Mouse (Mus musculus): ENCODE measurements at regions not wholly inside any gene's neighbourhood (a gene's known extent, or its start where the extent isn't known, plus 50 kb on each side); places are given as distances from the start of the nearest gene placed in this dataset.
A peak's percentile ranks its signal among the peaks of the same experiment; 100 is the strongest.

- no peak for DNase-seq (ENCODE audit: low spot score)
Measured at GRCm38 (mm10) chr4:21616116-21616515, 69.6 kb downstream of the Prdm13 start.

DNA sequence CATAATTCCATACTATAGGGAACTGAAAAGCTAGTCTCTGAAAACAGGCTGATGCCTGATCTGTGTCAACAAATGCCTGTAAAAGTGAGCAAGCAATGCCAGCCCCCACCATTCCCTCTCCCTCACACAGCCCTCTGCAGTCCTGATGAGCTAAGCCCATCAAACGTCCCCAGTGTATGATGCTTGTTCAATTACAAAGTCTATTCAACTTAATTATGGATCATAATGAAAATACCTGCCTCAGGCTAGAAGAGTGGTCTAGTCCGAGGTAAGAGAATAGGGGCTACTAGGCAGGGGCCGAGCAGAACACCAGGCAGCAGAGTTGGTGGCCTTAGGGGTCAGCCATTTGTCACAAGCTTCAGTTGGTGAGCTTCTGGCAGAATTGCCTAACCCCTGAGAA lies 71.3 kb downstream of the Prdm13 start:
- no peak for DNase-seq (ENCODE audit: low spot score)

DNA sequence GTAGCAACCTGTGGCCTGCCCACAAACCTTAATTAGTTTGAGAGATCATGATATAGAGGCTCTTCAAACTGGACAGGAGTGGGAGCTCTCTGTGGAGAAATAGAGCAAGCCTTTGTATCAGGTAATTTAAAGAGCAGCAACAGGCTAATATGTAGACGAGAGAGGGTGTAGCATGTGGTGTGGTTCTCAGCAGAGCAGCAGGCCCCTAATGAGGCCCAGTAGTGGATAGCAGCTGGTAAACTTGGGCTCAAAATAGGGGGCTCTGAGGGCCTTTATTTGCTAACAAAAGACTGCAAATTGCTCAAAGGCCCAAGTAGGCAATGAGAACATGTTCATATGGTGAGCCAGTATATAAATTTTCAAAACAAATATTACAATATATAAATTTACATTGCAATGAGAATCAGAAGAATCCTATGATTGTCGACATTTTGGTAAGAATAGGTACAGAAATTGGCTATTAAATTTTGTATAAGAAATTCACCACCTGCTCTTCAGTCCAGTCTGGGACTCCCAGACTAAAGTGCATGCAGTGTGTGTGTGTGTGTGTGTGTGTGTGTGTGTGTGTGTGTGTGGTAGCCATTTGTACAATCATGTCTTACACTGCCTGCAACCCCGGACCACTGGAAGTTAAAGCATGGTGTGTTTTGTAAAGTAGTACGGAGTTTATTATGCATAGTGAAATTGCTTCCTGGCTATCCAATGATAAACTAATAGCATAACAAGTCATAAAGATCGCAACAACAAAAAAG lies 74.1 kb downstream of the Prdm13 start:
- no peak for DNase-seq (ENCODE audit: low spot score)

GRCm38 (mm10) chr4:21598024-21598423 lies 87.7 kb downstream of the Prdm13 start:
- no peak for DNase-seq (ENCODE audit: low spot score)

DNA sequence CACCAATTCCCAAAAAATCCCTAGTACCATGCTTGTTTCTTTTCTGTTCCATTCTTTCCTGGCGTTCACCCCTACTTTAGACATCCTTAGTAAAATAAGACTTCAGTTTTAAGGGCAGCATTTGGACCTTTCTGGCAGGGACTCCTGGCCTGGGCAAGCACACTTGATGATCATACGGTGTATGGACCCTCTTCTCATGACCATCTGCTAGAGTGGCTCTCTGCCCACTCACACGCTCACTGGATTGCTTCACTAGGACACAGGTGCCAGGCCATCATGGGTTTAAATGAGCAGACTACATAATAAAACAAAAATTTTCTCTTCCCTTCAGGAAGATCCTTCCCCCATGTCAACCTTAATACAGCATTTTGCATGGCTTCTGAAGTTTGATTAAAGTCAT lies 138.0 kb downstream of the Prdm13 start:
- no peak for DNase-seq (ENCODE audit: low spot score)

DNA sequence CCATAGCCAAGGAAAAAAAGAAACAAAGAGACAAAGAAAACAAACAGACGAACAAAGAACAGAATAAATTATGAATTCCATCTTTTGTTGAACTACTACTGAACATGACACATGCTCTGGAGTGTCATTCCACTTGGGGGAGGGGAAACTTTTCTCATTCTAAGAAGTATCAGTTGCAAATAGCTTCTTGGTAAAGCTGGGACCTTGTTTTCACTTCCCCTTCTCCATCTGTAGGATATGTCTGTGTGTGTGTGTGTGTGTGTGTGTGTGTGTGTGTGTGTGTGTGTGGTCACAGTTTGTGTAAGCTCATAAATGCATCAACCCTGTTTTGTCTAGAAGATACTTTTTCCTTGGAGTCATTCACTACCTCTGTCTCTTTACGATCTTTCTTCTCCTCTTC lies 146.2 kb downstream of the Prdm13 start:
- no peak for DNase-seq (ENCODE audit: low spot score)

DNA sequence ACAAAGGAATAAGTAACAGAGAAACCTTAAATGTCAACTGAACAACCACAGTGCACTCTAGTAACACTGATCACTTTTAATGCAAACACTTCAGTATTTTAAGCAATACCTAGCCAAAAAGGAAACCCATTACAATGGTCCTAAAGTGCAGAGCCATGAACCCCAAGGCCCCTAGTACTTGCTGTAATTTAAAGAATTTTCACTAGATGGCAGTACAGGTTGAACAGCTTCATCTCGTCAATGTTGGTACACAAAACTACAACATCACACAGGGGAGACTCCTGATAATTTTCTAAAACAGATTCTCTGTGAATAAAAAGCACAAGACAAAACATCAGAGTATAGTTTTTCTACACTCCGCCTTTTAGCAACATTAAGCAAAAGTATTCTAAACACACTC lies 149.8 kb downstream of the Prdm13 start:
- peak; percentile 48 for DNase-seq (ENCODE audit: low spot score)

GRCm38 (mm10) chr4:21532186-21532585 lies 153.6 kb downstream of the Prdm13 start:
- no peak for DNase-seq (ENCODE audit: low spot score)

All from embryo, embryonic 10 days (tissue).